Comparison of ENCODE assay signal across 12 mouse cellular contexts in genomic region chr5:131631038-131631997, GRCm38 (mm10).
DNase-seq lines count a peak whose midpoint lies in the region; ATAC-seq and TF ChIP-seq lines count a peak whose summit lies in the region.
"Had no signal": no experiment of that assay in that cellular context is flagged by ENCODE, and none has a peak within 500 bp of the region (broad histone marks: within the 10 kb centered on the region; RNA-seq: fewer than 3 reads in every experiment).

No protein-coding gene starts in this region.

- H3K4me1 ChIP-seq in forebrain, embryonic 12.5 days: peaks cover 33% of the 10 kb centered on the region
- H3K4me1 ChIP-seq in kidney, postnatal 0 days (replicated peaks; ENCODE audit: insufficient read depth, low read length): peaks cover 3% of the 10 kb centered on the region; the same call in 1 of the 2 replicates
- H3K4me1 ChIP-seq in neural tube, embryonic 13.5 days (replicated peaks): peaks cover 36% of the 10 kb centered on the region
- H3K4me1 ChIP-seq: liver, embryonic 15.5 days had no signal

- peak; percentile 81; the same call in 1 of the 2 replicates for ATAC-seq in forebrain, embryonic 12.5 days (ENCODE audit: low FRiP score)
- no peak for ATAC-seq in kidney, postnatal 0 days (replicated peaks; ENCODE audit: low FRiP score, low read depth)
- ATAC-seq in neural tube, embryonic 13.5 days (ENCODE audit: low read depth): peak; percentile 47; the same call in 1 of the 2 replicates

- no peak overlapping the region for H3K4me3 ChIP-seq in forebrain, embryonic 12.5 days (replicated peaks)
- H3K4me3 ChIP-seq in kidney, postnatal 0 days (replicated peaks; ENCODE audit: low read depth, low read length): no peak overlapping the region
- no peak overlapping the region for H3K4me3 ChIP-seq in neural tube, embryonic 13.5 days
- H3K4me3 ChIP-seq: embryonic facial prominence, embryonic 15.5 days; heart, embryonic 15.5 days; liver, embryonic 15.5 days had no signal

- 12% methylated on average over 12 of the region's 12 CpGs for WGBS in forebrain, embryonic 12.5 days
- WGBS in kidney, postnatal 0 days: 47% methylated on average over 12 of the region's 12 CpGs
- WGBS in neural tube, embryonic 13.5 days: 34% methylated on average over 12 of the region's 12 CpGs

- no peak for TF ChIP-seq CTCF in kidney, postnatal 0 days (IDR thresholded peaks at IDR 0.05; ENCODE audit: low read depth)

- peak overlapping the region; percentile 85 for H3K27ac ChIP-seq in forebrain, embryonic 12.5 days
- H3K27ac ChIP-seq in kidney, postnatal 0 days: peak overlapping the region; percentile 19; the same call in 1 of the 2 replicates
- peak overlapping the region; percentile 84 for H3K27ac ChIP-seq in neural tube, embryonic 13.5 days (replicated peaks)
- H3K27ac ChIP-seq: heart, embryonic 15.5 days; liver, embryonic 15.5 days had no signal

- no peaks in the 10 kb centered on the region for H3K9me3 ChIP-seq in forebrain, embryonic 12.5 days
- no peaks in the 10 kb centered on the region for H3K9me3 ChIP-seq in kidney, postnatal 0 days (replicated peaks; ENCODE audit: low read length)
- no peaks in the 10 kb centered on the region for H3K9me3 ChIP-seq in neural tube, embryonic 13.5 days
- H3K9me3 ChIP-seq: embryonic facial prominence, embryonic 15.5 days; heart, embryonic 15.5 days; liver, embryonic 15.5 days had no signal

- H3K4me2 ChIP-seq in forebrain, embryonic 12.5 days: peak overlapping the region; percentile 23
- no peak overlapping the region for H3K4me2 ChIP-seq in kidney, postnatal 0 days (ENCODE audit: low read length)
- peak overlapping the region; percentile 9; the same call in 1 of the 2 replicates for H3K4me2 ChIP-seq in neural tube, embryonic 13.5 days
- H3K4me2 ChIP-seq: embryonic facial prominence, embryonic 15.5 days; heart, embryonic 15.5 days; liver, embryonic 15.5 days had no signal

- H3K9ac ChIP-seq in forebrain, embryonic 12.5 days: peak overlapping the region; percentile 17; the same call in 1 of the 2 replicates
- H3K9ac ChIP-seq in kidney, postnatal 0 days (ENCODE audit: low read depth, low read length): no peak overlapping the region
- H3K9ac ChIP-seq in neural tube, embryonic 13.5 days: peak overlapping the region; percentile 45
- H3K9ac ChIP-seq: embryonic facial prominence, embryonic 15.5 days; heart, embryonic 15.5 days; liver, embryonic 15.5 days had no signal

- no peaks in the 10 kb centered on the region for H3K36me3 ChIP-seq in forebrain, embryonic 12.5 days (replicated peaks)
- no peaks in the 10 kb centered on the region for H3K36me3 ChIP-seq in kidney, postnatal 0 days (ENCODE audit: insufficient read depth, low read length)
- no peaks in the 10 kb centered on the region for H3K36me3 ChIP-seq in neural tube, embryonic 13.5 days
- H3K36me3 ChIP-seq: embryonic facial prominence, embryonic 15.5 days; heart, embryonic 15.5 days; liver, embryonic 15.5 days had no signal

- DNase-seq in kidney, adult 18-20 months: peak; percentile 30
- DNase-seq in kidney, postnatal 14 days: no peak
- DNase-seq in kidney, postnatal 0 days (ENCODE audit: low spot score): no peak
- DNase-seq in adrenal gland, postnatal 36 days: no peak
- DNase-seq in left cerebral cortex, adult 11 months (ENCODE audit: low spot score): no peak
- no peak for DNase-seq in thymus, postnatal 25 days
- DNase-seq: right cerebral cortex, postnatal 14 days had no signal

- H3K27me3 ChIP-seq in forebrain, embryonic 12.5 days: peaks cover 31% of the 10 kb centered on the region
- no peaks in the 10 kb centered on the region for H3K27me3 ChIP-seq in kidney, postnatal 0 days (ENCODE audit: insufficient read depth, low read length)
- no peaks in the 10 kb centered on the region for H3K27me3 ChIP-seq in neural tube, embryonic 13.5 days
- H3K27me3 ChIP-seq: embryonic facial prominence, embryonic 15.5 days; heart, embryonic 15.5 days; liver, embryonic 15.5 days had no signal

Comparison
In these comparisons a context has a peak if more than half of its experiments do, and no peak if none do; other contexts are left out.
1. H3K27ac ChIP-seq: peak in every context shown above with its lines; median percentile 85 in forebrain, embryonic 12.5 days; 84 in neural tube, embryonic 13.5 days; 19 in kidney, postnatal 0 days.